Mouse (Mus musculus) gastrocnemius, postnatal 36 days (tissue): Measurements from ENCODE around the gene Camta2. TPM values are rescaled to one million over a fixed set of nuclear protein-coding genes. Genes with fewer than 3 reads are reported as not detected.

Experiments used
- DNase-seq, 2 experiments: peaks; one replicate each; pipeline ENCODE4 v3.0.0; 2022
- intact Hi-C: fragments of 180-260 bp; cut with DNase I; formaldehyde crosslinking; loops from one replicate; pipeline ENCODE4 v1.15.1; 2025
- total RNA-seq, 2 experiments: library from RNA; stranded (reverse); gene quantifications; 2 replicates each; pipeline ENCODE4 v1.2.3; 2021

The Camta2 gene
- total RNA-seq, 2 experiments from 2014 or later = 36.8 to 38.8 TPM

GRCm38 (mm10) chr11:70652029-70652883 lies 35.6 kb downstream of the Camta2 start:
- peak in 1 of 2 experiments; percentile 15 for DNase-seq
- intact Hi-C loops = loop anchor here (10.0 kb wide), 1 partner anchor 657 kb away; the partner anchor contains the start of genes Gabarap and Phf23

GRCm38 (mm10) chr11:70651391-70651790 lies 36.5 kb downstream of the Camta2 start:
- intact Hi-C loops = loop anchor here (10.0 kb wide), 1 partner anchor 657 kb away; the partner anchor contains the start of genes Gabarap and Phf23

GRCm38 (mm10) chr11:70650322-70651175 lies 37.4 kb downstream of the Camta2 start:
- DNase-seq = no peak
- intact Hi-C loops = loop anchor here (10.0 kb wide), 1 partner anchor 656 kb away; the partner anchor contains the start of genes Gabarap and Phf23

More at GRCm38 (mm10) chr11:70651391-70651790, 36.5 kb downstream of the Camta2 start:
- DNase-seq = peak in 1 of 2 experiments; percentile 11

- no peak for DNase-seq
- intact Hi-C loops = no loop called here
These were observed 38.6 kb downstream of the Camta2 start for GRCm38 (mm10) chr11:70649185-70649734.

GRCm38 (mm10) chr11:70648512-70648911 lies 39.4 kb downstream of the Camta2 start:
- intact Hi-C loops = no loop called here
- DNase-seq = no peak

GRCm38 (mm10) chr11:70647716-70648420 lies 40.0 kb downstream of the Camta2 start:
- DNase-seq = no peak
- intact Hi-C loops = no loop called here

GRCm38 (mm10) chr11:70646691-70647650 lies 40.9 kb downstream of the Camta2 start, which contains the start of the genes Rnf167 and Slc25a11:
Gene Rnf167, plus strand, starts transcription at chr11:70647235.
Gene Slc25a11, minus strand, starts transcription at chr11:70647479.
- intact Hi-C loops = no loop called here

GRCm38 (mm10) chr11:70646259-70646555 lies 41.7 kb downstream of the Camta2 start:
- DNase-seq = no peak
- intact Hi-C loops = no loop called here

More at GRCm38 (mm10) chr11:70646691-70647650, 40.9 kb downstream of the Camta2 start, which contains the start of the genes Rnf167 and Slc25a11:
- peak; percentile 89 to 92 for DNase-seq

GRCm38 (mm10) chr11:70645461-70646258 lies 42.2 kb downstream of the Camta2 start:
- intact Hi-C loops = no loop called here
- no peak for DNase-seq

- no peak for DNase-seq
- intact Hi-C loops = no loop called here
These were observed 43.3 kb downstream of the Camta2 start for GRCm38 (mm10) chr11:70644564-70645103.

GRCm38 (mm10) chr11:70643051-70643450 lies 44.9 kb downstream of the Camta2 start:
- no peak for DNase-seq
- intact Hi-C loops = no loop called here

- no peak for DNase-seq
- intact Hi-C loops = no loop called here
These were observed 46.7 kb downstream of the Camta2 start for GRCm38 (mm10) chr11:70641241-70641640.

- no peak for DNase-seq
- intact Hi-C loops = no loop called here
These were observed 47.9 kb downstream of the Camta2 start for GRCm38 (mm10) chr11:70639976-70640375.

GRCm38 (mm10) chr11:70638714-70639278 lies 49.1 kb downstream of the Camta2 start, which contains the start of gene Gp1ba:
Gene Gp1ba, plus strand, starts transcription at chr11:70639122.
- DNase-seq = no peak
- intact Hi-C loops = no loop called here

GRCm38 (mm10) chr11:70638293-70638692 lies 49.6 kb downstream of the Camta2 start:
- no peak for DNase-seq
- intact Hi-C loops = no loop called here

GRCm38 (mm10) chr11:70637764-70638163 lies 50.1 kb downstream of the Camta2 start:
- intact Hi-C loops = no loop called here
- no peak for DNase-seq

GRCm38 (mm10) chr11:70635601-70636000 lies 52.3 kb downstream of the Camta2 start:
- intact Hi-C loops = no loop called here
- DNase-seq = no peak
